Mouse (Mus musculus) erythroid progenitor cell, adult 5-6 weeks (primary cell): ENCODE data around the gene Optn. TPM values are rescaled to one million over a fixed set of nuclear protein-coding genes. Genes with fewer than 3 reads are reported as not detected.

ENCODE experiments used
- ATAC-seq: replicated peaks from 2 replicates; pipeline ENCODE4 v1.8.0; 2016; ENCODE audit warnings: moderate number of reproducible peaks, mild to moderate bottlenecking, moderate TSS enrichment, inconsistent platforms; ENCODE audit not compliant: poor library complexity, low FRiP score, severe bottlenecking
- total RNA-seq, 2 experiments: library from RNA; stranded (forward) in 1 of 2; stranded (reverse) in 1 of 2; fragments of 150-400 nt in 1 of 2; fragments of 186-747, 209-891 nt in 1 of 2; gene quantifications; 2 replicates each; pipeline versions ENCODE4 v1.2.3 to v1.2.4; 2015 to 2017; ENCODE audit warnings: low replicate concordance in 2 of 2

Optn gene
- total RNA-seq, 2 experiments from 2014 or later = 112 to 325 TPM

- no peak for ATAC-seq
Measured at GRCm38 (mm10) chr2:4995646-4996045, 68.2 kb downstream of the Optn start.

DNA sequence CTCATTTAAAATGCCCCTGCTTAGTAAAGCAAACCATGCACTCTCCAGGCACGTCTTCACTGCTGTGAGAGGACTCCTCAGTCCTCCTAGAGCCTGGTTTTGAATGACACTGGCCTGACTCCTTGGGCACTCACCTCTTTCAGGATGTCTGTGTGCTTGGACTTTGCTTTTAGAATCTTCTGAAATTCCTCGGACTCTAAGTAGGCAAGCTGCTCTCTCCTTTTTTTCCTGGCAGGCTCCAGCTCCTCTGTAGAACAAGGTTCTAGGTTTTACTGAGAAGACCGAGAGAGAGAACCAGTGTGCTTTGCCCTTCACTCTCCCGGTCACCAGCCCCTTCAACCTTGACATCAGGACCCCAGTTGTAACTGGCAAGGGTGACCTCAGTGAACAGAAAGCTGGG is 69.4 kb downstream of the Optn start:
- ATAC-seq = no peak

DNA sequence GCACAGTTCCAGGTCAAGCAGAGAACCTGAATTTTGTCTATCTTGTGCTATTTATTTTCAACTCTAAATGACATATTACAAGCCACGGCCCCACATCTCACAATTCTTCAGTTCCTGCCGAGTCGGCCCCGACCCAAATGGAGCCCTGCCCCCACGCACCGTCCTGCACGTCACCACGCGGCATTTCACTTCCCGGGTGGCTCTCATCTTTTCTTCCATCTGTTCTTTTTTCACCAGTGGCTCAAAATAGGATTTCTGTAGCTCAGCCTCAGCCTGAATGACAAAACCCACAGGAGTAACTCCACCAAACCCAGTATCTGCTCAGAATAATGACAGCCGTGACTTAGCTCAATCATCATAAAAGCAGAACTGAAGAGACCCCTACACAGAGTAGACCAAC is 70.3 kb downstream of the Optn start:
- ATAC-seq = no peak

GRCm38 (mm10) chr2:4988826-4989424 is 74.9 kb downstream of the Optn start:
- no peak for ATAC-seq

DNA sequence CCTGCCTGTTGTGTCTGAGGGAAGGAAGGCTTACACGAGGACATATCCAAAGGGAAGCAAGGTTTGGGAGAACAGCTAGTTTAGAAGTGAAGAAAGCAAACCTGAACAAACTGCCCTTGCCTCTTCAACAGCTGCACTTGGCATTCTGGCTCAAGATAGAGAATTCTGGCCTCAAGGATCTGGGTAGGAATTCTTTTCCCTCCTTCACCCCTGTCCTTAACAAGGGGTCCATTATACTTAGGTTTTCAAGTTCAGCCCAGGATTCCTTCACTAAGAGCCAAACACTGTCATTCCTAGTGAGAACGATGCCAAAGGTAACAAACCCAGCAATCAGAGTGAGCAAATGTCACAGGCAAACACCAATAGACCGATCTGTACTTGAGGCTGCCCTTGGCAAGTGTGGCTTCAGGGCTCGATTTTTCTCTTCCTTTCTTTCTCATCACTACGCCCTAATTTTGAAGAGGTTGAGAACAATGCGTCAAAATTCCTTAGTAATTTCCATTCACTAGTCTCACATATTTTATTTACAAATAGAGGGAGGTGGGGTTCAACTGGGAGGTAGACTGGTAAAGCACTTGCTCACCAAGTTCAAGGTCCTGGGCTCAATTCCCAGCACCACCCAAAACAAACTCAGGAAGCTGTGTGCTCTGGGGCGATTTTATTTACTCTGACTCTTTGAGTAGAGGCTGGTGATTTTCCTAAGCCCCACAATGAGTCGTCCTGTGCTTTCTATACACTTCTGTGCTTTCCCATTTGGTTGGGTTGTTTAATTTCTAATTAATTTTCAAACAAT is 76.3 kb downstream of the Optn start:
- ATAC-seq = no peak

DNA sequence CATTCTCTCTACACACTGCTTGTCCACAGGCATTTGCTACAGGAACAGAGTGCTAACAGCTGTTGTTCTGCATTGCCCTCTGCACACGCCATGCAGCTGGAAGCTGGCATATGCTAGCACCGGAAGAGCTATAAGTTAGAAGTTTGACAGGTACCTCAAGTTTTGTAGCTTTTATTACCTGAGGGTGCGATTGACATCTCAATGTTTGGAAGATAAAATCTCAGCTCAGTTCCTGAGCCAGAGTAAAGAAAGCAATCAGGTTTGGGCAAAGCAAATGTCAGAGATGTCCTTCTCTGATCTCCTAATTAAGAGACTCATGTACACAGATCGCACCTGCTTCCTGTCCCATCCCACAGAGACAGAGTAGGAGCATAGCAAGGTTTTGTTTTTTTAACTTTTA is 77.1 kb downstream of the Optn start:
- no peak for ATAC-seq

DNA sequence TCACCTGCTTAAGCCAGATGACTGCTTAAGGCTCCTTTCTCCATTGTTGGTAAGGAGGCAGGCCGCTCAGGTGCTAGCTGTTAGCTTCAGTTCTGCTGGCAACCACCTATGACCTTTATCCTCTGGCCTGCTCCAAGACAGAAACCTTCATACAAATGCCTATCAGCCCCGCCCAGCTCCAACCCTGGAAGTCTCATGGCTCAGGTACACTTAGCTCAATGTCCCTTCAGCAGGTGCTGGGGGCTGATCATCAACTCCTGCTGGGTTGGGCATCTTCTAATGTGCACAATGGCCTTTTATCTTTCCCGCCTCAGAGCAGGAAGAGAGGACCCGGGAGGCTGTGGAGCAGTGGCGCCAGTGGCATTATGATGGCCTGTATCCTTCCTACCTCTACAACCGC is 78.9 kb downstream of the Optn start:
- ATAC-seq = no peak

DNA sequence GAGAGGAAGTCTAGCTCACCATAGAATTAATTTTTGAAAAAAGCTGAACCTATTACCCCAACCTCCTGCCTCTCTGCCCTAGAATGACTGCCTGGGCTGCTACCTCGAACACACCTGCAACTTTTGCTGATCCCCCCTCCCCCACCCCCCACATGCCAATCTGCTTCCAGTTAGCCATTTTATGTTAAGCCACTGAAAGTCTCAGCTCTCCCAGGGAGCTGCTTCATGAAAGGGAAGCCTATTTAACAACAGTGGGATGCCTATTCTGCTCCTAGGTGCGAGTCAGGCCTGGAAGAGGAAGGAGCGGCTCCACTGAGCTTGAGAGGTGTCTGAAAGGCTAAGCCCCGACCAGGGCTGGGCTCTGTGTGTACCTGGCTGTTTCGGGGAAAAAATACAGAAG is 79.9 kb downstream of the Optn start:
- no peak for ATAC-seq

DNA sequence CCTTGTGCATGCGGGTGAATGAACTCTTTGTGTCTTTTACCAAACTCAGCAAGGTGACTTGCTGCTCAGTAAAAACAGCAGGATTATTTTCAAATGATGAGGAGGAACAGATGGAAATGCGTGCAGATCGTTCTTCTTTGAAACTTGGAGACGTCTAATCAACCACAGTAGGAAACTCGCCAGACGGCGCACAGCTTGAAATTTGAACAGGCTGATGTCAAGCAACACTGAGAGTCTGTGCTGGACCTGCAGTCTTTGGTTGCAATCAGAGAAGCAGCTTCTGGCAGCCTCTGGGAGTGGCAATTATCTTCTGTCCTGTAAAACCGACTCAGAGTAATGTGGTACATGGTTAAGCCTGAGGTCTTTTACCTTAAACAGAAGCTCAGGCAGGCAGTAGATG is 85.8 kb downstream of the Optn start:
- ATAC-seq = no peak

GRCm38 (mm10) chr2:4975807-4976206 is 88.0 kb downstream of the Optn start, which contains the start of gene Ucma:
Gene Ucma (plus strand): TSS chr2:4976122.
- no peak for ATAC-seq

Other genes starting within 250 kb of the Optn start
- 13.7 and 19.7 TPM in 2 replicates for gene Sephs1, start 182.5 kb downstream of the Optn start, total RNA-seq (2015; ENCODE audit: low replicate concordance)
- 42.4 and 47.5 TPM in 2 replicates for gene Sephs1, start 182.5 kb downstream of the Optn start, total RNA-seq (2017; ENCODE audit: low replicate concordance)
- 20.5 and 29.2 TPM in 2 replicates for gene Phyh, start 145.0 kb downstream of the Optn start, total RNA-seq (2015; ENCODE audit: low replicate concordance)
- 12.1 and 13.2 TPM in 2 replicates for gene Phyh, start 145.0 kb downstream of the Optn start, total RNA-seq (2017; ENCODE audit: low replicate concordance)
- gene Ucma, start 87.9 kb downstream of the Optn start, total RNA-seq (2015; ENCODE audit: low replicate concordance) = not detected in 2 replicates
- not detected in 2 replicates for gene Ucma, start 87.9 kb downstream of the Optn start, total RNA-seq (2017; ENCODE audit: low replicate concordance)
- 54.1 and 134 TPM in 2 replicates for gene Mcm10, start 51.3 kb downstream of the Optn start, total RNA-seq (2015; ENCODE audit: low replicate concordance)
- gene Mcm10, start 51.3 kb downstream of the Optn start, total RNA-seq (2017; ENCODE audit: low replicate concordance) = 76.9 and 109 TPM in 2 replicates
- not detected in 2 replicates for gene Ccdc3, start 73.7 kb upstream of the Optn start, total RNA-seq (2015; ENCODE audit: low replicate concordance)
- not detected in 2 replicates for gene Ccdc3, start 73.7 kb upstream of the Optn start, total RNA-seq (2017; ENCODE audit: low replicate concordance)